Mouse (Mus musculus): Measurements from ENCODE around the gene Olfr1330.
"Not testable (repeated sequence)": the region's sequence is repeated elsewhere in the genome, so short reads cannot be mapped to it uniquely, and the experiment has no call there.

The Olfr1330 gene

DNA sequence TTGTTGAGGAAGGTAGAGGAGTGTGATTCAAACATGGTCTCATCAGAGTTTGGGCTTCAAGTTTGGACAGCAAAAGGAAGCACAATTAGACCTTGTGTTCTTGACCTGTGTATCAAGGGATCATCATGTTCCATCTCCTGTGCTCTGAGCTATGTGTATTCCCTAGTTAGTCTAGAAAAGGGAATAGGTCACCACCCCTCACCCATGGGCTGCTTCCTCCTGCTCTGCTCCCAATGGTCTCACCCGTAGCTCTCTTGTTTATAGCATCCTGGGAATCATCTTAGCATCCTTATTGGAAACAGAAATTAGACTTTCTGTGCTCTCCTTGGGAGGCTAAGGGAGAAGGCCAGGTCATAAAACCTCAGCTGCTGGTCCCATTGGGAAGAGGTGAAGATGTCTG lies at the start of gene Olfr1330:
Gene Olfr1330, plus strand, starts transcription at position 301 of the 400 bp plus-strand sequence.
- in situ Hi-C loops (cut with MboI; ENCODE audit: unreplicated experiment in 2 of 2) = no loop called here

- in situ Hi-C loops (cut with MboI; ENCODE audit: unreplicated experiment in 2 of 2) = no loop called here
Observed at GRCm38 (mm10) chr4:118861791-118862190, 26.6 kb upstream of the Olfr1330 start.

- in situ Hi-C loops (cut with MboI; ENCODE audit: unreplicated experiment in 2 of 2) = no loop called here
Observed at GRCm38 (mm10) chr4:118862704-118863103, 25.7 kb upstream of the Olfr1330 start.

- in situ Hi-C loops (cut with MboI; ENCODE audit: unreplicated experiment in 2 of 2) = no loop called here
Observed at GRCm38 (mm10) chr4:118864349-118864748, 24.0 kb upstream of the Olfr1330 start, which contains the start of gene Olfr1331. Olfr1331 (plus strand) TSS chr4:118864649.

DNA sequence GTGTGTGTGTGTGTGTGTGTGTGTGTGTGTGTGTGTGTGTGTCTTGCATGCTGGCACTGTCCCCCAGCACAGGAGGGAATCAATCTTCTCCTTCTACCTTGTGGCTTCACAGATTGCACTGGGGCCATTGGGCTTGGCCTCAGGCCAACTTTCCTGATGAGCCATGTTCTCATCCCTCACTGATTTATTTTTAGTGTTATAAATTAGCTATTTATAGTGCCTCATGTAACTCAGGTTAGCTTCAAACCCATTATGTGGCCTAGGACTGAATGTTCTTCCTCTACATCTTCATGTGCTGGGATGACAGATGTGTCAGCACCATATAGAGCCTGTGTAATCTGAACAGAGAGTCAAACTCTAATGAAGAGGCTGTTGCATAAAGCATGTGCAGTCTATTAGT lies 20.8 kb upstream of the Olfr1330 start:
- in situ Hi-C loops (cut with MboI; ENCODE audit: unreplicated experiment in 2 of 2) = no loop called here

- in situ Hi-C loops (cut with MboI; ENCODE audit: unreplicated experiment in 2 of 2) = no loop called here
Observed at GRCm38 (mm10) chr4:118901981-118902380, 13.6 kb downstream of the Olfr1330 start.

DNA sequence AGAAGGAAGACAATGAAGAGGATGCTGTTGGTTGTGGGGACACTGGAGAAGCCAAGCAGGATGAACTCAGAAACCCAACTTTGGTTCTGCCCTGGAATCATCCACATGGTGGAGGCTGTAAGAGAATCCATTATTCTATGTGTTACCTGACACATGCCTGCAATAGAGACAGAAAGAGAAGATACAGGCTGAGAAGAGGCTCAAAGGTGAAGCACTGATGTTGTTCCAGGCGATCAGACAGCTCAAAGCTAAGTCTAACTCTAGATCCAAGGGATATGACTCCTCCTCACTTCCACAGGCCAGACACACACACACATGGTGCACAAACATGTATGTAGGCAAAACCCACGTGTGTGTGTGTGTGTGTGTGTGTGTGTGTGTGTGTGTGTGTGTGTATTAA lies 29.0 kb downstream of the Olfr1330 start, which contains the start of gene Olfr1329:
Gene Olfr1329, minus strand, starts transcription at position 101 of the 400 bp plus-strand sequence.
- in situ Hi-C loops (cut with MboI; ENCODE audit: unreplicated experiment in 2 of 2) = not testable (repeated sequence)

- in situ Hi-C loops (cut with MboI; ENCODE audit: unreplicated experiment in 2 of 2) = not testable (repeated sequence)
Observed at GRCm38 (mm10) chr4:118931326-118931725, 42.9 kb downstream of the Olfr1330 start.

DNA sequence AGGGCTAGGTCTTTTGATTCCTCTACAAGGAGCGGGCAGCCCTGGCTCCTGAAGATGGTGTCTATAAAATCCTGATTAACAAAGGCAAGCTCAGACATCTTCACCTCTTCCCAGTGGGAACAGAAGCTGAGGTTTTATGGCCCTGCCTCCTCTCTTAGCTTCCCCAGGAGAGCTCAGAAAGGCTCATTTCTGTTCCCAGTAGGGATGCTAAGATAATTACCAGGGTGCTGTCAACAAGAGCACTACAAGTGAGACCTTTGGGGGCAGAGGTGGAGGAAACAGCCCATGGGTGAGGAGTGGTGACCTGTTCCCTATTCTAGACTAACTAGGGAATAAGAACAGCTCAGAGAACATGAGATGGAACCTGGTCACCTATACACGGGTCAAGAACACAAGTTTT lies 50.1 kb downstream of the Olfr1330 start, which contains the start of gene Olfr1328:
Gene Olfr1328, minus strand, starts transcription at position 101 of the 400 bp plus-strand sequence.
- in situ Hi-C loops (cut with MboI; ENCODE audit: unreplicated experiment in 2 of 2) = no loop called here

All from v-Abl transformed pro-B cells (cell line).